Mouse (Mus musculus) forebrain, embryonic 15.5 days (tissue): ENCODE measurements around the gene Kdm1b. TPM values are rescaled to one million over a fixed set of nuclear protein-coding genes. Genes with fewer than 3 reads are reported as not detected.

Experiments
- ATAC-seq: fragments of 200-750 bp; cut with Nextera tagmentation; replicated peaks from 2 replicates; pipeline ENCODE4 v1.8.0; 2017; ENCODE audit warnings: mild to moderate bottlenecking, moderate TSS enrichment, moderate library complexity
- H3K27ac ChIP-seq: fragments of 300-500 bp; sonication (generic); replicated peaks from 2 replicates; pipeline ENCODE4 v1.5.1; 2015; ENCODE audit warnings: mild to moderate bottlenecking, inconsistent platforms
- H3K27me3 ChIP-seq: fragments of 300-500 bp; sonication (generic); 2 replicates; pipeline ENCODE4 v1.6.1; 2015; ENCODE audit warnings: inconsistent platforms
- H3K36me3 ChIP-seq: fragments of 300-500 bp; sonication (generic); 2 replicates; pipeline ENCODE4 v1.6.1; 2015; ENCODE audit warnings: mild to moderate bottlenecking, inconsistent platforms
- H3K4me1 ChIP-seq: fragments of 300-500 bp; sonication (generic); 2 replicates; pipeline ENCODE4 v1.6.1; 2015; ENCODE audit warnings: inconsistent platforms
- H3K4me2 ChIP-seq: fragments of 300-500 bp; sonication (generic); replicated peaks from 2 replicates; pipeline ENCODE4 v1.6.1; 2015; ENCODE audit warnings: mild to moderate bottlenecking, inconsistent platforms
- H3K4me3 ChIP-seq: fragments of 300-500 bp; sonication (generic); 2 replicates; pipeline ENCODE4 v1.5.1; 2015; ENCODE audit warnings: mild to moderate bottlenecking, inconsistent platforms
- H3K9ac ChIP-seq: fragments of 300-500 bp; sonication (generic); replicated peaks from 2 replicates; pipeline ENCODE4 v1.6.1; 2015; ENCODE audit warnings: mild to moderate bottlenecking, inconsistent platforms
- H3K9me3 ChIP-seq: fragments of 300-500 bp; sonication (generic); 2 replicates; pipeline ENCODE4 v1.6.1; 2016; ENCODE audit warnings: inconsistent platforms
- WGBS: fragments of 180-500 bp; shearing (Covaris S2); methylation state at CpG from one replicate; pipeline ENCODE4 v1.1.7; 2015; ENCODE audit warnings: mixed read lengths; 5-methylcytosine and 5-hydroxymethylcytosine counted together
- polyA plus RNA-seq: library from polyadenylated mRNA; unstranded; fragments of >200 nt; fragmentation: Nextera tagmentation; extraction: Ambion mirVana; gene quantifications from 2 replicates; pipeline ENCODE4 v1.2.1, GENCODE M21; 2015

Kdm1b gene
- polyA plus RNA-seq, 1 experiment from 2014 or later, result 22.3 TPM

DNA sequence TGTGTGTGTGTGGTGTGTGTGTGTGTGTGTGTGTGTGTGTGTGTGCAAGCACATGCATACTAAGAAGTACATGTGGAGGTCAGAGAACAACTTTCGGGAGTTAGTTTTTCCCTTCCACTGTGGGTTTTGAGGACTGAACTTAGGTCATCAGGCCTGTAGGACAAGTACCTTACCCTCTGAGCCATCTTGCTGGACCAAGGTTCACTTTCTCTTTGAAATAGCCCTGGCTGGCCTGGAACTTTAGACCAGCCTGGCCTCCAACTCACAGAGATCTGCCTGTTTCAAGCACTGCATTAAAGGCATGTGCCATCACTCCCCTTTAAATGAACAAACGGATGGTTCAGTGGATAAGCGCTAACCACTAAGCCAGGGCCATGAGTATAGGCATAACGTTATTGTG lies 9.7 kb upstream of the Kdm1b start:
- Histone ChIP-seq H3K9ac (no peak overlapping the region), H3K4me2 (no peak overlapping the region), H3K4me1 (no peaks in the 10 kb centered on the region), H3K27me3 (no peaks in the 10 kb centered on the region), H3K4me3 (no peak overlapping the region), H3K27ac (no peak overlapping the region), H3K9me3 (no peaks in the 10 kb centered on the region), H3K36me3 (0 out of 2 replicates have a peak, but pooled peaks cover 6% of the 10 kb centered on the region)
- 89% methylated on average over 4 of the region's 4 CpGs for WGBS
- no peak for ATAC-seq

DNA sequence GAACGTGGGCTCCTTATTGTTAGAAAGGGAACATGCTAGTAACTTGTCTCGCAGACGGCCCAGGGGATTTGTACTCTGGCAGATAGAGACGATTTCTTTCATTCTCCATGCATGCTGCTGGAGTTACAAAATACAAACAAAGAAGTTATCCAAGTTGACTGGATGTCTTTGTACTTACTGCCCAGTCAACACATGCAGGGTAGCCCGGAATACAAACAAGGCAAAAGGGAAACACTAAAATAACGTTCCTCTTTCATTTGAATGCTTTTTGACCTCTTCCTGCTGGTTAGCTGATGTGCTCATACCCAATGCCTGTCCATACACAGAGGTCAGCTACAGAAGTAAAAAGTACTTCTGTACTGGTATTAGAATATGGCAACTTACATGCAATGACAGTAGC lies 5.4 kb upstream of the Kdm1b start:
- ATAC-seq, result no peak
- 0 out of 2 replicates have a peak, but pooled peaks cover 6% of the 10 kb centered on the region for H3K36me3 ChIP-seq
- peaks cover 5% of the 10 kb centered on the region for H3K4me1 ChIP-seq
- no peak overlapping the region for H3K4me3 ChIP-seq
- no peak overlapping the region for H3K9ac ChIP-seq
- H3K27ac ChIP-seq, result no peak overlapping the region
- no peaks in the 10 kb centered on the region for H3K27me3 ChIP-seq
- 80% methylated on average over 6 of the region's 6 CpGs for WGBS
- H3K9me3 ChIP-seq, result no peaks in the 10 kb centered on the region
- no peak overlapping the region for H3K4me2 ChIP-seq

DNA sequence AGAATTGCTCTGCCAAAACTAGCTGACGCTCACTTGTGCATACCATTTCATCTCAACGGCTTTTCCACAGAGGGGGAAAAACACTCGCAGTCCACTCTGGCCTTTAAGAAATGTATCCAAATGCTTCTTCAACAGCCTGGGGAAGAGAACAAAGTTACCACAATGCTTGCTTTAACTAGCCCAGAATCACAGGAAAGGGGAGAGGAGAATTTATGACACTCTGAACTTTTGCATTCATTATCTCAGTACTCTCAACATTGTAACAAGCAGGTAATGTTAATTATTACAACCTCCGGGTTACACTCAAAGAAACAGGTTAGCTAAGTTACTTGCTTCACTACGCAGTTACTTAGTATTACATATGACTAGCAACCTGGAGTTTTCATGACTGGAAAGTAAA lies 3.2 kb upstream of the Kdm1b start:
- H3K9me3 ChIP-seq, result no peaks in the 10 kb centered on the region
- no peak overlapping the region for H3K9ac ChIP-seq
- no peak overlapping the region for H3K4me3 ChIP-seq
- ATAC-seq, result no peak
- no peak overlapping the region for H3K4me2 ChIP-seq
- no peaks in the 10 kb centered on the region for H3K27me3 ChIP-seq
- H3K4me1 ChIP-seq, result peaks cover 17% of the 10 kb centered on the region
- WGBS, result 88% methylated on average over 5 of the region's 5 CpGs
- no peak overlapping the region for H3K27ac ChIP-seq
- H3K36me3 ChIP-seq, result 0 out of 2 replicates have a peak, but pooled peaks cover 6% of the 10 kb centered on the region

DNA sequence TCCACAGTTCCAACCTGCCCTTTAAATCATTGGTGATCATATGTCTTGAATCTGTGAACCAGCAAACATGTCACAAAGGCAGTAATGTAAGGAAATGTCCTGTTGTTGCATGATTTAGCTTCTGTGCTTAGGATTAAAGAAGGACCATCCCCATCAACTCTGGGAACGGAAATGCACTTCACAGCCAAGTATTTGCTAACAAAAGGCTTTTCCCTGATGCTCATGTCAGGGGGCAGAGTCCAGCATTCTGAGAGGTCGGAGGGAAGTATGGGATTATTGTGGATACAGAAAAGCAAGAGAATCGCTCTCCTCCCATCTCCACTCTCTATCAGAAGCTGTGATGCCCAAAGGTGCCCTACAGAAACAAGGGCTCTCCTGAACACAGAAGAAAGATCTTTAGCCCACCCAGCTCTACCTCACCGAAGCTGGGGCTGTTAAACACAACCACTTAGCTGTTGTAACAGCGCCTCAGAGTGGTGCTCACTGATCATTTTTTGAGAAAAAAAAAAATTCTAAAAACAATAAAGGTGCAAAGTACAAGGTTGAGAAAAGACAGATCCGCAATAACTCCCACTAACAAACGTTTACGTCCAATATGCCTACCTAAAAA lies 1.2 kb upstream of the Kdm1b start:
- H3K4me1 ChIP-seq, result peaks cover 17% of the 10 kb centered on the region
- 0 out of 2 replicates have a peak overlapping the region, but pooled peaks have one; percentile 70 for H3K27ac ChIP-seq
- WGBS, result 44% methylated on average over 8 of the region's 8 CpGs
- 0 out of 2 replicates have a peak, but pooled peaks cover 5% of the 10 kb centered on the region for H3K36me3 ChIP-seq
- no peak overlapping the region for H3K9ac ChIP-seq
- ATAC-seq, result no peak
- peak overlapping the region; percentile 95 for H3K4me2 ChIP-seq
- H3K4me3 ChIP-seq, result peak overlapping the region; percentile 86
- H3K27me3 ChIP-seq, result no peaks in the 10 kb centered on the region
- no peaks in the 10 kb centered on the region for H3K9me3 ChIP-seq

DNA sequence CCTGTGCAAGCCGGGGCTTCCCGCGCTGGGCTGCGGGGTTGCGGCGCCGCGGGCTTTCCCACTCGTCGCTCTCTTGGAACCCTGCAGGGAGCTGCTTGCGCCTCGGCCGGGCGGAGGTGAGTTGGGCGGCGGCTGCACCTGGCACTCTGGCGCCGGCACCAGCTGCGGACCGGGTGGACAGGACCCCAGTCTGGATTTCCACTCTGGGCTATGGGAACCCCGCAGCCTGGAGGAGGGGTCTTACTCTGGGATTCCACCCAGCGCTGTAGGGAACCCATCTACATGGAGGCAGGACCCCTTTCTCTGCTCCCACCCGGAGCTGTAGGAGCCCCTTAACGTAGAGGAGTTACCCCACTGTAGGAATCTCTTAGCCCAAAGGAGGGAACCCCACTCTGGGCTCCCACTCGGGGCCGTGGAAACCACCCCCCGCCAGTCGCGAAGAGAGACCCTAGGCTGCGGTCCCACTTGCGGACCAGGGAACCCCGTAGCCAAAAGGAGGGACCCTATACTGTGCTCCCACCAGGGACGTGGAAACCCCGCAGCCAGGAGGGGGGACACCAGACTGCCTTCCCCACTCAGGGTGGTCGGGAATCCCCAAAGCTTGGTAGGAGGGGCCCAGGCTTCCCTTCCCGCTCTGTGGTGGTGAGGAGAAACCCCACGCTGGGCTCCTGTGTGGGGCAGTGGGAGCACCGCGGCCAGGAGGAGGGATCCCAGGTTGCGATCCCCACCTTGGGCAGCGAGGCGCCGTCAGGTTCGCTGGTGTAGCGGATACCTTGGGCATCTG lies 726 bp downstream of the Kdm1b start:
- peaks cover 17% of the 10 kb centered on the region for H3K4me1 ChIP-seq
- peak overlapping the region; percentile 86 for H3K4me3 ChIP-seq
- H3K9me3 ChIP-seq, result no peaks in the 10 kb centered on the region
- peak overlapping the region; percentile 80 for H3K9ac ChIP-seq
- peaks cover 6% of the 10 kb centered on the region; the same call in 1 of the 2 replicates for H3K36me3 ChIP-seq
- H3K27ac ChIP-seq, result peak overlapping the region; percentile 70
- under 1% methylated on average over 45 of the region's 45 CpGs for WGBS
- ATAC-seq, result peak; percentile 55
- no peaks in the 10 kb centered on the region for H3K27me3 ChIP-seq
- peak overlapping the region; percentile 95 for H3K4me2 ChIP-seq

DNA sequence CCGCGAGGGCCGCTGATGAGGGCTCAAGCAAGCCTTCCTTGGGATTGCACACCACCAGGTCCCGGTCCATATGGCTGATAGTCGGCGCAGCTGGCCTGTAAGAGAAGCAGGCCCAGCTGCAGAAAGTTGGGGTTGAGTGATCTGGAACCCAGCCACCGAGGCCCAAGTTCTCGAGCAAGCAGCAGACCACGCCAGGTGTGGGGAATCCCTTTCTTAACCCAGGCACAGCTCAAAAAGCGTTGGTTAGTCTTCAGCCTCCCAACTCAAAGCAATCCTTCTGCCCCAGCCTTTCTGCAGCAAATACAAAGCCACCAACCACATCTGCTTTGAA lies 1.3 kb downstream of the Kdm1b start, which contains the start of gene Tpmt:
Gene Tpmt, minus strand, starts transcription at position 121 of the 331 bp plus-strand sequence.
- Histone ChIP-seq H3K27me3 (no peaks in the 10 kb centered on the region), H3K4me2 (peak within 1 kb of the TSS; percentile 95), H3K4me3 (peak within 1 kb of the TSS; percentile 86), H3K4me1 (peaks cover 17% of the 10 kb centered on the region), H3K27ac (peak within 1 kb of the TSS; percentile 70), H3K9ac (peak within 1 kb of the TSS; percentile 80), H3K36me3 (peaks cover 12% of the 10 kb centered on the region; the same call in 1 of the 2 replicates), H3K9me3 (no peaks in the 10 kb centered on the region)
- ATAC-seq, result no peak
- WGBS, result 15% methylated on average over 10 of the region's 10 CpGs

DNA sequence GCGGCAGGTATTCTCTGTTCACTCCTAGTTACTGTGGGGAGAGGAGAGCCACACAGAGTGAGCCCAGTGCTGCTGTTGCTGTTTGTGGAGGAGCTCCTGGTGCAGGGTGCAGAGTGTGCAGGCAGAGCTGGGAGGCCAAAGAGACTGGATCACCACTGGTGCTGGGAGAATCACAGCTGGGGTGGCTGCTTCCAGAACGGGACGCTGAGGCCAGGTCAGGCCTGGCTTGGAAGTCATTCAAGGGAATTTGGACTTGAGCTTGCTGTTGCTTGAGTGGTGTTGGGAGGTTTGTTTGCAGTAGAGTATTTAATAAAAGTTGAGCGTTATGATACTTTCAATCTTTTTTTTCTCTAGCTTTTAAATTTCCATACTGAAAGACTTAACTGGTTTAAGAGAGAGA lies 4.7 kb downstream of the Kdm1b start:
- H3K9ac ChIP-seq, result no peak overlapping the region
- peaks cover 11% of the 10 kb centered on the region for H3K4me1 ChIP-seq
- H3K27ac ChIP-seq, result no peak overlapping the region
- H3K9me3 ChIP-seq, result no peaks in the 10 kb centered on the region
- ATAC-seq, result no peak
- no peak overlapping the region for H3K4me2 ChIP-seq
- WGBS, result 93% methylated on average over 4 of the region's 4 CpGs
- H3K36me3 ChIP-seq, result peaks cover 35% of the 10 kb centered on the region
- H3K4me3 ChIP-seq, result no peak overlapping the region
- no peaks in the 10 kb centered on the region for H3K27me3 ChIP-seq

DNA sequence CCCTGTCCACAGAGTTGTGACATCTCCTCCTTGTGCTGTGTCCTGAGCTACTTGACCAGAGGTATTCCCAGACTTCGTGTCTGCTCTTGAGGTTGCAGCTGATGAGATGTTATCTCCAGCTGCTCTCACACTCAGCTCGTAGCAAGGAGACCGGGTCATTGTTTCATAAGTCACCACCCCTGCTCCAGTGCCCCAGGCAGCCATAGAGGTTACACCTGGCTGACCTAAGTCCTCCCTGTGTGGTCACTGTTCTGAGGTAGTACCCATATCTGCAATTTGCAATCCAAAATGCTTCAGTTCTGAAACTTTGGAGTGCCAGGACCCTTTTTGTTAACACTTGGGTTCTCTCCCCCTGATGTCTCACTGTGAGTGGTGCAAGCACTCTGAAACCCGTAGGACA lies 6.7 kb downstream of the Kdm1b start:
- peaks cover 41% of the 10 kb centered on the region for H3K36me3 ChIP-seq
- no peaks in the 10 kb centered on the region for H3K9me3 ChIP-seq
- no peak overlapping the region for H3K4me2 ChIP-seq
- no peak overlapping the region for H3K27ac ChIP-seq
- WGBS, result 86% methylated on average over 4 of the region's 4 CpGs
- no peaks in the 10 kb centered on the region for H3K27me3 ChIP-seq
- no peak overlapping the region for H3K9ac ChIP-seq
- no peak for ATAC-seq
- H3K4me1 ChIP-seq, result peaks cover 6% of the 10 kb centered on the region
- H3K4me3 ChIP-seq, result no peak overlapping the region

DNA sequence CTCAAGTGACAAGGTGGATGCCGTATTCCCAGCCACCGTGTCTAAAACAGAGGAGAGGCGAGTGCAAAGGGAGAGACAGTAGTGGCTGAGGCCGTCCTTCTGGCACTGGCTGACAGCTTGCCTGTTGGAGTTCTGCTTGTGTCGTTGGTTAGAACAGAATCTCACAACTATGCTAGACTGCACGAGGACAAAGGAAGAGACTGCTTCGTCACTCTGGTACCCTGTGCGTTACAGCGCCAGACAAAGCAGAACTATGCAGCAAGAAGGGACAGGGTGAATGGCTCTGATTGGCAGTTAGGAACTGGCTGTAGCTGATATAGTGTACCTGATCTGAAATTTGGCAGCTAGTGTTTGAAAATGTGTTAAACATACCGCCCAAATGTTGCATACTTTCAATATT lies 10.7 kb downstream of the Kdm1b start:
- peak; percentile 78; the same call in 1 of the 2 replicates for ATAC-seq
- Histone ChIP-seq H3K4me2 (no peak overlapping the region), H3K27me3 (no peaks in the 10 kb centered on the region), H3K9me3 (no peaks in the 10 kb centered on the region), H3K27ac (peak overlapping the region; percentile 52), H3K9ac (no peak overlapping the region), H3K36me3 (peaks cover 44% of the 10 kb centered on the region), H3K4me1 (peaks cover 6% of the 10 kb centered on the region; the same call in 1 of the 2 replicates), H3K4me3 (no peak overlapping the region)
- WGBS, result 22% methylated on average over 10 of the region's 10 CpGs

DNA sequence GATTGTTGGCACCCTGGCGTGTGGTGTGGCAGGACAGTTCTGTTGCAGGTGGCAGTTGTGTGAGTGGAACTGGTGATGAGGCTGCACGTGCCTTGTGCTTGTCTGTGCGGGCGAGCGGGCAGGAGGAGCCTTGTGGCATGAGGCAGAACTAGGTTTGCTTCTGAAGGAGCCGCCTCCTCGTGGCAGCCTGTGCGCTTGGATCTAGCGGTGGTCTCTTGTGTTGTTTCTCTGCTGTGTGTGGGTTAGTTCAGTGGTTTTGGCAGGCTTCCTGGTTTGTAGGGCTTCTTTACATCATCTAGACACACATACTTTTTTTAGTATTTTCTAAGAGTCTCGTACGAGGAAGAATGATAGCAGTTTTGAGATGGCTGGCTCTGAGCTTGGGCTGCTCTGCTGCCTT lies 12.8 kb downstream of the Kdm1b start:
- Histone ChIP-seq H3K4me1 (peaks cover 6% of the 10 kb centered on the region; the same call in 1 of the 2 replicates), H3K27ac (no peak overlapping the region), H3K9me3 (no peaks in the 10 kb centered on the region), H3K4me2 (no peak overlapping the region), H3K4me3 (no peak overlapping the region), H3K9ac (no peak overlapping the region), H3K27me3 (no peaks in the 10 kb centered on the region), H3K36me3 (peaks cover 44% of the 10 kb centered on the region)
- no peak for ATAC-seq
- WGBS, result 82% methylated on average over 11 of the region's 11 CpGs

DNA sequence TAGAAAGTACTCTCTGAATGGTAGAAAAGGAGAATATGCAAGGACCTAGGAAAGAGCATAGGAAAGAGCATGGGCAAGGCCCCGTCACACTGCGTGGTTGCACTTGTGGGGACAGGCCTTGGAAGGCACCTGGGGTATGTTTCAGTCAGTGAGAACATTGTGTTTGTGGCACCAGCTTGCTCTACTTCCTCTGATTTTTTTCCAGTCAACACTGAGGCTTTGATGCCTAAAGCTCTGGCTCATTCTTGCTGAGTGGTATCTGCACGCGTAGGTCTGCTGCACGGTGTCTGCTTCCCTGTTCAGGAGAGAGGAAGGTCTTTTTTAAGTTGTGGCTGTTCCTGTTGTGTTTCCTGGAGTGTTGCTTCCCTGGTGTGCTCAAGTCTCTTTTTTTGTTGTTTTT lies 13.5 kb downstream of the Kdm1b start:
- H3K36me3 ChIP-seq, result peaks cover 42% of the 10 kb centered on the region
- no peak overlapping the region for H3K27ac ChIP-seq
- H3K9ac ChIP-seq, result no peak overlapping the region
- WGBS, result 91% methylated on average over 5 of the region's 5 CpGs
- ATAC-seq, result no peak
- no peaks in the 10 kb centered on the region for H3K27me3 ChIP-seq
- H3K4me1 ChIP-seq, result peaks cover 6% of the 10 kb centered on the region; the same call in 1 of the 2 replicates
- H3K9me3 ChIP-seq, result no peaks in the 10 kb centered on the region
- no peak overlapping the region for H3K4me2 ChIP-seq
- H3K4me3 ChIP-seq, result no peak overlapping the region

DNA sequence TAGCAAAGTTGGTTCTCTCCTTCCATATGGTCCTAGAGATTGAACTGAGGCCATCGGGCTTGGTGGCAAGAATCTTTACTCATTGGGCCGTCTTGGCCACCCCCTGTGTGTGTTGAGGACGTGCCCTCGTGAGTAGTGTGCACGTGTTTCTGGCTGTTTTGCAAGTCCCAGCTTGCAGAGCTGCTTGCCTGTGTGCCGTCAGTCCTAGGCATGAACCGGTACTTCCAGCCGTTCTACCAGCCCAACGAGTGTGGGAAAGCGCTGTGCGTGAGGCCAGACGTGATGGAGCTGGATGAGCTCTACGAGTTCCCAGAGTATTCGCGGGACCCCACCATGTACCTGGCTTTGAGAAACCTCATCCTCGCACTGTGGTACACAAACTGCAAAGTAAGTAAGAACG lies 19.5 kb downstream of the Kdm1b start:
- H3K4me1 ChIP-seq, result no peaks in the 10 kb centered on the region
- no peaks in the 10 kb centered on the region for H3K27me3 ChIP-seq
- H3K4me3 ChIP-seq, result no peak overlapping the region
- no peak overlapping the region for H3K27ac ChIP-seq
- no peak for ATAC-seq
- H3K9ac ChIP-seq, result no peak overlapping the region
- WGBS, result 92% methylated on average over 17 of the region's 17 CpGs
- H3K4me2 ChIP-seq, result no peak overlapping the region
- H3K36me3 ChIP-seq, result peaks cover 67% of the 10 kb centered on the region
- H3K9me3 ChIP-seq, result no peaks in the 10 kb centered on the region
